Mouse (Mus musculus): ENCODE measurements around the gene Prkcb.

Gene Prkcb

DNA sequence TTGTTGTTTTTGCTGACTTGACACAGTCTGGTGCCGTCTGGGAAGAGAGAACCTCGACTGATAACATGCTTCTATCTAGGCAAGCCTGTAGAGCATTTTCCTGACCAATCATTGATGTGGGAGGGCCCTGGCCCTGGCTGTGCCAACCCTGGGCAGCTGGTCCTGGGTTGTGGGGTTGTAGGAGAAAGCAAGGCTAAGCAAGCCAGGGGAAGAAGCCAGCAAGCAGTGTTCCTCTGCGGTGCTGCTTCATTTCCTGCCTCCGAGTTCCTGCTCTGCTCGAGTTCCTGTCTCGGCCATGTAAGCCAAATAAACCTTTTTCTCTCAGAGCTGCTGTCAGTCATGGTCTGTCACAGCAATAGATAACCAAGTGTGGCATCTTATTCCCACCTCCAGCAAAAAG, 121.4 kb downstream of the Prkcb start:
- no peak for DNase-seq

DNA sequence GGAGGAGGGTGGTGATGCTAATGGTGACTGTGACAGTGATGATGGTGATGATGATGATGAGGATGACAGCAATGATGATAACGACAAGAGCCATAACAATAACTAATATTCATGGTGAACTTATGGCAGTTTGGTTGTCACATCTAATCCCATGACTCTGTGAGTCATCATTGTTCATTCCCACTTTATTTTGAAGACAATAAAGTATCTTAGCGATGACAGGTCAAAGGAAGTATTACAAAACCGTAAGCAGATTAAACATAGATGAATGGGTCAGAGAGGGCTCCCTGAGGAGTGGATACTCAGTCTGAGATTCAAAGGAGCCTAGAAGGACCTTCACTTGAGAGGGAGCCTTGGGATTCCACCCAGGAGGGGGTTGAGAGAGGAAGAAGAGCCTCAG, 122.3 kb downstream of the Prkcb start:
- DNase-seq, result no peak

DNA sequence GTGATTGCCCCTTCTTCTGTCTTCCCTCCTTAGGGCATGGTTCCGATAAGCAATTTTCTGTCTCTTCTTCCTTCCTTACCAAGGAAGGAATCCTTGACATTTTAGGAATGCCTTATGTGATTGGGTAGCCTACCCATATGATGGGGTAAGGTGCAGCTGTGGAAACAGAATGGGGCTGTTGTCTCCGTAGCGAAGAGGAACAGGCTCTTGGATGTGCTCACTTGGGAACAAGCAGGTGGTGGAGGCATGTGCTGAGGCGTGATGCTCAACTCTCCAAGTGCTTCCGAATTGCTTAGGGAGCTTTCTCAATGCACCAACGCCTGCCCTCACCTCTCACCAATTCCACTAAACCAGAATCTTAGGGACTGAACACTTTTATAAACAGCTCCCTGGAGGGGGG, 124.7 kb downstream of the Prkcb start:
- no peak for DNase-seq

DNA sequence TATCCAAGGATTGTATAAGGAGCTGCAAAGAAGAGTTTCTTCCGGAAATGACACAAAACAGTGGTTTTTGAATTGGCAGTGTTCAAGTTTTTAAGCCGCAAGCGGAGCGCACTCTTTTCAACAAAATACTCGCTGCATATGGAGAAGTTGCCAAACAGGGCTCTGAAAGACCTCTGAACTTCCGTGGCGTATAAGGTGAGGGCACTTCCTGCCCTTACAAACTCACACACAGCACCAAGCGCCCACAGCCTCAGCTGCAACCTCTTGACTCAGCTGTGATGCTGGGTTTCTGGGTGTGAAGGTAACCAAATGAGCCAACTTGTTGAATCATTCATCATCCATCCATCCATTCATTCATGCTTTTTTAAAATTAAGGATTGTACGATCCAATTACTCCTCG, 125.6 kb downstream of the Prkcb start:
- no peak for DNase-seq

DNA sequence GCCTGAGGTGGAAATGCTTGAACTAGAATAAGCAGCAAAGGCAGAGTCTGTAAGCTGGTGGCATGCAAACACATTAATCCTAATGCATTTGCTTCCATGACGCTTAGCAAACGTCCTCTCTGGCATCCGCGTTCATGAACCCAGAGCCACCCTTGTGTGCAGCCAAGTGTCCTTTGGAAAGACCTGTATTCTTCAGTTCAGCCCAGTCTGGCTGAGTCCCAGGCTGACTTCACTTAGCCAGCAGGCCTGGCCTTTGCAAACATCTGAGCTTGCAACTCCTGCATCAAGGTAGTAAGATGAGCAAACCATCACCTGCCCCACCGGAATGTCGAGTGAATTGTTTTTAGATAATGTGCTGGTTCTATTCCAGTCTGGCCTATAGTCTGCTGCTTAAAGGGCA, 126.1 kb downstream of the Prkcb start:
- no peak for DNase-seq

DNA sequence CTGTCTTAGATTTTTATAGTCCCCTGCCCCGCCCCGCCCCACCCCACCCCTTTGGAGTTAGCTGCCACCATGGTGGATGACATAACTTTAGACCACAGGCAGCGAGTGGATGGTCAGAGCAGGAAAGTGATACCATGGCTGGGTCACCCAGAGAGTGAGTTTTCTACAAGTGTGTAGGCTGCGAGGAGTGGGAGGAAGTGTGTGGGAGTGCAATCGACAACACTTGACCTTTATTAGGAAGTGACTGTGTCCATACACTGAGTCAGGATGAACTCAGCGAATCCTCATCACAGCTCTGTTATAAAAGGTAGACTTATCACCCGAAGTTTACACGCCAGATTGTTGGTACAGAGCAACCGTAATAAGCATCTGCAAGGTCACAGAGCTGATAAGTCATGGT, 126.8 kb downstream of the Prkcb start:
- no peak for DNase-seq

DNA sequence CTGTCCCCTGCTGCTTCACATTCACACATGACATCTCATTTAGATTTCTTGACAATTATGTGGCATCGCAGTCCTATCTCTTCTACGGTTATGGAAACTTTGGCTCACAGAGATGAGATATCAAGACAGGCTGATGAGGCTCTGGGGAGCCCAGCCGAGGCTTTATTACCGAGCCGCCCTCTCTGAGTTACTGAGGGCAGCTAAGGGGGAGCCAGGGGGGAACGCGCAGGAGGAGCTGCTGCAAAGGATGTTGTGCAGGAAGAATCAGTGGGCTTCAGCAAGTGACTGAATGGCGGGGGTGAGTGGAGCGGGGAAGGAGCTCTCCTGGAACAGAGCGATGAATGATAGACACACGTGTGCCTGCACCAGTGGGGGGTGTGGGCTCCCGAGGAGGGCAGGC, 127.4 kb downstream of the Prkcb start:
- DNase-seq, result no peak

DNA sequence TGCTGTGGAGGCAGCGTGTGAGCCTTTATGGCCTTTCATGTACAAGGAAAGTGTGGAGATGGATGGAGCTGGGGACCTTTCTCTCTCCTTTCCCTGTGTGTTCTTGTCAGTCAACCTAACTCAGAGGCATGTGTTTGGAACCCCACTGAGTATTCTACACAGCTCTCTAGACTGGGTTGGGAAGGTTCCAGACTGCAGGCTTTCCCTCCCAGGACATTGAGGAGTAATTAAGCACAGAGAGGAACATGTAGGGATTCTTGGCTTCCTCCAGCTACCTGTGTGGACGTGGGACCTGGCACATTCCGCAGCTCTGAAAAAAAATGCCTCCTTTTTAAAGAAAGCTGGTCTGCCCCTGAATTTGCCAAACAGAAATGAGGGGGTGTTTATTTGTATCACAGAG, 130.0 kb downstream of the Prkcb start:
- no peak for DNase-seq

DNA sequence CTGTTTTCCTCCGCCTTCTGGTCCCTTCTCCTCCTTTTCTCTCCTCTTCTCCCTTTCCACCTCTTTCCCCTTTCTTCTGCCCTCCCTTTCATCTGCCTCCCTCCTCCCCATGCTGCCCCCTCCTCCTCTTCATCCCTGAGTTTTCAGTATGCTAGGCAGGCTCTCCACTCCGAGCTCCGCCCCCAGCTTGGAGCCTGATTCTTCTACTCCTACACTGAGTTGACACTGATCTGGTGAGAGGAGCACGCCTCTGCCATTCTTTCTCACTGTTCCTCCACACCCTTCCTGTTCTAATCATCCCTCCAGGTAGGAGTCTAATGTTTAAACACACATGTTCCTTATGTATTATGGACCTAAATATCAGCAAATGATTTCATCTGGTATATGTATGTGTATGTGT, 135.3 kb downstream of the Prkcb start:
- DNase-seq, result no peak

DNA sequence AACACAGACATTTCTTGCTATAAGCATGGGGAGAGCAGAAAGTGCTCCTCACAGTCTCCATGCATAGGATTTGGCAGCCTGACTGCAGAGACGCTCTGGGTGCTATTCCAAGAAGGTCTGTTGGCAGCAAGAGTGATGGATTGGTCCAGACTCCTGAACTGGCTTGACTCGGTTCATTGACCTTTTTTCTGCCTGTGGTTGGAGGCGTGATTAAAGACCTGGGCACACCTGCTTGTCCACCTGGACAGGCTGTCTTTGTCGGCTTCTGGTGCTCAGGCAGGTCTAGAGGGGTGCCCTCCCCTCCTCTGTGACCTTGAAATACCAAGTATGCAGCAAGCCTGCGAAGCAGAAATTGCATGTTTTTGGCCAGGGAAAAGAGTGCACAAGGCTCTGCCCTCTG, 140.6 kb downstream of the Prkcb start:
- DNase-seq, result no peak

DNA sequence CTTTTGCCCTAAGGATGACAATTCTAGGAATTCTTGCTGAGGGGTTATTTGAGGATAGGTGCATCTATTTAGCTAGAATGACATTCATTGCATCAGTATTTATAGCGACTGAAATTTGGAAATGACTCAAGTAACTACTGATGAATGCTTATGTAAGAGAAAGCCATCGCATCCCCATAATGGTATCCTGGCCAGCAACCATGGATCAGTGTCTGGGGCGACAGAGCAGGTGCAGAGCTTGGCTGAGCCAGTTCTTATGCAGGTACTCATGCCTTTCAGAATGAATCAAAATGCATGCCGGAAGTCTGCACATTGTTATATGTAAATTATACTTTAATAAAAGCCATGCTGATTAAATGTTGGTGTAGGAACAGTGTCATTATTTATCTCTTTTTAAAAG, 143.8 kb downstream of the Prkcb start:
- no peak for DNase-seq

DNA sequence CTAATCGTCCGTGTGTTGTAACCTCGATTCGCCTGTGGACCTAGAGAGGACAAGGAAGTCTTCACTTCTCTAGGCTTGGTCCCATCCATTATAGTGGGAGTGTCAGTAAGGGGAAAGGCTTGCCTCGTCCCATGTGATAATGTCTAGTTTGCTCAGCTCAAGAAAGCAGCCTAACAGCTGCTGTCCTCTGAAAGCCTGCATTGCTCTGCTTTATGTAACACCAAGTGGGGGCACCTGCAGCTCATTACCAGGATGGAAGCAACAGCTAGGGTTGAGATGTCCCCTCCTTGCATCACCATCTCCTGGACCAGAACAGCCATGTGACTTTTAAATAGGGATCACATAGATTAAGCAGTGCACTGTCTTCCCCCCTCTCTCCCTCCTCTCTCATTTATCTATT, 144.8 kb downstream of the Prkcb start:
- no peak for DNase-seq

DNA sequence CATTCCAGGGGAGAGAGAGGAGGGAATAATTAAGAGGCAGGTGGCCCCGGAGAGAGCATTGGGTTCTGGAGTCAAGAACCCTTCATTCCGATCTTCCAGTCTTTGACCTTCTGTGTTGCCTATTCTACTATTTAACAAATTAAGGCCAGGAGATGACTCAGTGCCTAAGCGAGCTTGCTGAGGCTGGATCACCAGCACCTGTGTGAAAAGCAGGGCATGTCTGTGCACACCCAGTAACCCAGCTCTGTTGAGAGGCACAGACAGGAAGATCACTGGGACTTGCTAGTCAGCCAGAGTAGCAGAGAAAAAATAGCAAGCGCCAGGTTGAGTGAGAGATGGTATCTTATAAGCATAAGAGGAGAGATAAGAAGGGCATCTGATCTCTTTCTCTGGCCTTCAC, 146.4 kb downstream of the Prkcb start:
- no peak for DNase-seq

DNA sequence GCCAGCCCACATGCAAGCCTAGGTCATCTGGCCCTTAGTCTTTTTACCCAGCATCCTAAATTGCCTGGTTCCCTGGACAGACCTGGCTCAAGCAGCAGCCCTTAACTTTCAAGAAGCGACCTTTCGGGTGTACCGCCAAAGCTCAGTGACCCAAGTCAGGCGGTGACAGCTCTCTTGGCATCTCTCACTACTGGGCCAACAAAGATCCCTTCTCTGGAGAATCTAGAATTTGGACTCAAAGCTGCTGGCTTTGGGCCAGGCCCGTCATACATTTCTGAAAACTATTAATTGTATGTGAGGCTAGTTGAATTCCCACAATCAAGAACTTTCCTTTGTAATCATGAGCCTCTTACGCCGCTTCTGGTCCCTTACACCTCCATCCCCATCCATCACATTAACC, 147.0 kb downstream of the Prkcb start:
- DNase-seq, result no peak

DNA sequence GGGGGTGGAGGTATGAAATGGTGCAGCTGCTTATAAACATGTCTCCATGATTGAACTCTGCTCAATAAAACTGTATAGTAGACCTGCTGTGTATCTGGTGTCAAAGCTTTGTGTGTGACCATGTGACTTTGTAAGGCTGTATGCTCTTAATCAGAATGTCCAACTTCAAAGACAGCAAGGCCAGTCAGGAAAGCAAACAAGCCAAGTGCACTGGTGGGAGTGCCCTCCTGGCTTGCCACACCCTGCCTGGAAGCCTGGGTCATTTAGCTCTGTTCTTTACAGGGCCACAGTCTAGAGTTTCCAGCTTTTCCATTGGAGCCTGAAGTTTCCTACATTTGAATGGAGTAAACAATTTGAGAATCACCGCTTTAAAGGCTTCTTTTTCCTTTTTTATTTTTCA, 148.8 kb downstream of the Prkcb start:
- DNase-seq, result no peak

DNA sequence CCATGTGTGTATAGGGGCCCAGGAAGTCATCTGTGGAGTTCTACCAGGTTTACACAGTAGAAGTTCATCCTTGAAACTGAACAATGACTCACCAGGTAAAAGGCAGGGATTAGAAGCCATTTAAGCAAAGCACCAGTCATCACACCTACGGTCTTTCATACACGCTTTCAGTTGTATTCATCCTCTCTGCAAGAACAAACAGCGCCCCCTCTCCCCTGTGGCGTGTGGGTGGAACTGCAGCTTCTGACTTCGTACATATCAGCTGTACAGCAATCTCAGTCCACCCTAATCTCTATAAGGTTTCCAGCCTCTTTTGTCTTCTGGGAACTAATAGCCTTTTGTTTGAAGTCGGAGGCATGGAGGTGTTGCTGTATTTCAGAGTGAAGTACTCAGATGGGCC, 156.5 kb downstream of the Prkcb start:
- peak; percentile 46 for DNase-seq

DNA sequence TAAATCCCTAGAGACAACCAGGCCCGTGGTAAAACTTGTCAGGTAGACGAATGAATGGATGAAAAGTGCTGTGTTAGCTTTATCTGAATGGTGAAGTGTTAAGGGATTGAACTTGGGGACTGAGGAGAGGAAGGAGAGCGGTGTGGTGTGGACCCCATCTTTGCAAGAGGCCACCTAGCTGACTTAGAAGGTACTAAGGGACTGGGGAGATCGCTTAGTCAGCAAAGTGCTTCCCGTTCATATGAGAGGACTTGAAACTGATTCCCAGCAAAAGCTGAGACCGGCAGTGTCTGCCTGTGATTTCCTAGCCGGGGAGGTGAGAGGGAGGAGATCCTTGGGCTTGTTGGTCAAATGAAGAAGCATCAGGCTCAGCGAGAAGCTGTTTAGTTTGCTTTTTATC, 164.1 kb downstream of the Prkcb start:
- DNase-seq, result no peak

DNA sequence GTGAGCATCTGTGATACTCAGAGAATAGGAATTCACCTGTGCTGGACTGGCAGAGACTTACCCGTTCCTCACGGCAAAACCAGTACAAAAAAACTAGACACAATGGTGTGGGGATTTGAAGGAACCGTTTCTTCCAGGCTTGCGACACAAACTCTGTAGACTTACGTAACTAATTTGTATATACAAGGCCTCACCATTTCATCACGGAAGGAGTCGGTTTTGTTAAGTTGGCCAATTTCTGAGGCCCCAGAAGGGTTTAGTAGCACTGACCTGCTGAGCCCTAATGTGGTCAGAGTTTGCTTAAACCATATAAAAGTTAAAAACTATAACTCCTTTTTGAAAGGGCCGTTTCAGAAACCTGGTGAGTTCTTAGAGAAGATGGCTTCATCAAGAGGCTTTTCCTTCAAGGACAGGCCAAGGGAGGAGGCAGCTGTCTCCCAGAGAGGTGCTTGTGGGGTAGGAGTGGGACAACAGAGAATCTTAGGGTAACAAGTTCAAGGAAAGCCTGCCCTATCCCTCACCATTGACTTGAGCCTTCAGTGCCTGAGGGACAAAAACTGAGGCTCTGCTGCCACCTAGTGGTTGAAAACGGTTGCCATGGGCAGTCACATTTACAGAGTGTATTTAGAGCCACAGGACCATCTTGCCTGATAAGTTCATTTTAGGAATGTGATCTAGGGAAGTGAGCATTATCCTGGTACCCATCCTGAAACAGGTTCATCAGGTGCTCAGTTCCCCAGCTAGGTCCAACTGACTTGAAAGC, 170.8 kb downstream of the Prkcb start:
- DNase-seq, result peak; percentile 87

DNA sequence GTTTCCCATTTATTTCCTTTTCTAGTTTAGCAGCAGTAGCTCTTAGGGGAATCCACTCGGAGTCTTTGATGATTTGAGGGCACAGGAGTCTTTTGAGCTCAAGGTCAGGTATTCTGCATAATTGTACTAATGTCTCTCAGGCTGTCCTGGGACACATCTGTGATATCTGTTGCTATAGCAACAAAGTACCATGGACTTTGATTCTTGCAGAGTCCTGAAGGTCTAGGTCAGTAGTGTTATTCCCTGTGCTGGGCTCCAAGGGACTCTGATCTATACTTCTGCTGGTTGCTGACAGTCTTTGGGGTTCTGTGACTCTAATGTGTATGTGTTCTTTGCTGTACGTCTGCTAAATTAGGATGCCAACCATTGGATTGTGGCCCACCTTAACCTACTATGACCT, 171.5 kb downstream of the Prkcb start:
- no peak for DNase-seq

DNA sequence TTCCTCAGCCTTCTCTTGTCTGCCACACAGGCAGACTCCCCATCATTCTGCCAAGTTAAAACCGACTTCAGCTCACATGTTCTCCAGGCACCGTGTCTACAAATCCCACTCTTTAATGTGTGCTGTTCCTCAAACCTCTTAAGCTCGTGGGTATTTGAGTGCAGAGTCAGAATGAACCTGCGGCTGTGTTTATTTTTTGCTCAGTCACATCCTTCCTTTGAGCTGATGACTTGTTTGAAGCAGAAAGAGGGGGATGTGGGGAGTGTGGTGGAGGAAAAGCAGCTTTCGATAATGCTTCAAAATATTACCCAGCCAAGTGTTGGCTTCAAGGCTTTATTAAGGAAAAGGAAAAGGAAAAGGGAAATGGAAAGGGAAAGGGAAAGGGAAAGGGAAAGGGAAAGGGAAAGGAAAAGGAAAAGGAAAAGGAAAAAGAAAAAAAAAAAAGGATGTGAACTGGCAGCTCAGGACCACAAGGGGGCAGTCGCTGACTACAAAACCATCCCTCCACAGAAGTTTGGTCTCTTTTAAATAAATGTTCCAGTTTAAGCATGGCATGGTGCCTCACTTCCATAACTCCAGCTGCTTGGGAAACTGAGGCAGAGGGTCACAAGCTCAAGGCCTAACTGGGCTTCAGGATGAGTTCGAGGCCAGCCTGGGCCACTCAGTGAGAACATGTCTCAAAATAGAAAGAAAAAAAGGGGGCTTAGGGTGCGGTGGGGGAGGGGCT, 177.4 kb downstream of the Prkcb start:
- no peak for DNase-seq

DNA sequence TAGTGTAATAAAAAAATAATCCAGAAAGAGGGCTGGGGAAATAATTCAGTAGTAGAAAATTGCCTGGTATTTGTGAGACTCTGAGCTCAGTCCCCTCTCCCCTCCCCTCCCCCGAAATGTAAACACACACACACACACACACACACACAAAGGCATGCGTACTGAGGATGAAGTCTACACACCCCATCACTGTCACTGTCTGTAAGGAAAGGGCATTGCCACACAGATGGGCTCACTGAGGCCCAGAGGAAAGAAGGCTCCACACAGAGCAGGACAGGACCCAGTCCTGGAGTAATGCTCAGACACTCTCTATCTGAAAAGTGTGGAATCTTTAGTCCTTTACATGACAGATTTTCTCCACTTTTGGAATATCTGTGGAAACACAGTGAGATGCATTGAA, 178.2 kb downstream of the Prkcb start:
- no peak for DNase-seq

DNA sequence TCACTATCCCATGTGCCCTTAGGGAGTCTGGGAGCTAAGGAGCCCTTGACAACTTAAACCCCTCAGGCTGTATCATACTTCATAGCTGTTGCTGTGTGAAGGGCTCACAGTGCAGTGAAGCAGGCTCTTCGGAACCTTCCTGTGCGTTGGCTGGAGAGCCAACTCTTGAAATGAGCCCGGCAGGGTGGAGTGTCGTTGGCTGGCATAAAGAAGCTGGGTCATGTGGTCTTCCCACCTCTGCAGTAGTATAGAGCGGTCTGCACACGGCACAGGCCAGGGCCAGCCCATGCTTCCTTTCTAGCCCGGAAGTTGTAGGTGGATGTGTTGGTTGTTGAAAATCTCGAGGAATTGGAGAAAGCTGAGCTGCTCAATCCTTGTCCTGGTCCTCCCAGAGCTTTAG, 179.3 kb downstream of the Prkcb start:
- no peak for DNase-seq

DNA sequence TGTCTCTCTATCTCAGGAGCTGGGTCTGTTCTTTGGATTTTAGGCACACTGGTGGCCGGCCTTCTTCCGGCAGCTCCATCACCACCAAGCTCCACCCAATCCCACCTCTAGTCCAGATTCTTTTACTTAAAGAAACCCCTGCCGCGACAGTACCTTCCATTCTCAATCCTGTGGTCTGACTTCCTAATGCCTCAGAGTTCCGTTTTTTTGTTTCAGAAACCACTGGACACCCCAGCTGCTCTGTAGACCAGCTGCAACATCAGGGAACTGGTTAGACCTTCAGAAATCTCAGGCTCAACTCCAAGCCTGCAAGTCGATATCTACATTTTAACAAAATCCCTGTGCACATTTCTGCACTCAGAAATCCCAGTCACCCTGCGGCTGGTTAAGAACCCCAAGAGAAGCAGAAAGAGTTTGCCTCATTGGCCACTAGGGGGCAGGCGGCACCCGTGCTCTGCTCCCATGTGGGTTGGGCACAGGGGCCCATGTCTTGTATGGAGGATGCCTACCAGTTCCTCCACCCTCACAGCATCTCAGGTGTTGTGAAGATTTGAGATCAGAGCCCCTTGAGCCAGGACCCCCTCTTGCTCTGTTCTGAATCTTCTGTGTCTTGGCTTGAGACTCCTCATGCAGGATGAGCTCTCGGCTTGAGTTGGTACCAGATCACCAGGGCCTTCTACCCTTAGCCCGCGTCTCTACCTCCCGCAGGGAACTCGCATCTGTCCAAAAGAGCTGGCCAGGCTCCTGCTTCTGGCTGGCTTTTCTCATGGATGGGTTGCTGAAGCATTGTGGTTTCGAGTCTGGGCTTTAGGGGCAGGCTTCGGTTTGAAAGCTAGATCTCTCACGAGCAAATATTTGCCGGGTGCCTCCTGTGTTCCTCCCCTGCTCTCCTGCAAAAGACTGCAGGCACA, 182.1 kb downstream of the Prkcb start:
- peak; percentile 76 for DNase-seq

DNA sequence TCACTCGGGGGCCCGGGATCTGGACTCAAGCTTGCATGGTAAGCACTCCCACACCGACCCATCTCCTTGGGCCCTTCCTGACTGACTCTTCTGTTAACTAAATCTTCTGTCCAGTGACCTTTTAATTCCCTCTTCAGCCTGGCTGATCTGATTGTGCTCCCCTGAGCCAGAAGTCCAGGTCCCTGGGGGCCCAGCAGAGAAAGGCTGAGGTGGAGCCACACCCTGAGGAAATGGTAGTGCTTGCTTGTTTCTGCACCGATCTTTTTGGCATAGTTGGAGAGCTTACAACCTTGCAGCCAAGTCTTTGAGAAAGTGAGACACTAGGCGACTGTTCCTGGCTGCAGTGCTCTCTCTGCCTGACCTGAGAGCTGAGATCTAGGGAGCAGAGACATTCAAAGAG, 183.7 kb downstream of the Prkcb start:
- no peak for DNase-seq
